7 mouse cellular contexts compared by ENCODE assay signal in genomic region chr2:92423702-92424461, GRCm38 (mm10). TPM values are rescaled to one million over a fixed set of nuclear protein-coding genes. Genes with fewer than 3 reads are reported as not detected.
DNase-seq lines count a peak whose midpoint lies in the region; ATAC-seq and TF ChIP-seq lines count a peak whose summit lies in the region.

No protein-coding gene starts in this region.

- no peak overlapping the region for H3K4me3 ChIP-seq in embryonic facial prominence, embryonic 12.5 days
- no peak overlapping the region for H3K4me3 ChIP-seq in olfactory bulb, adult 2 months (ENCODE audit: insufficient read depth, low read depth, low read length)

- peak overlapping the region; percentile 80; the same call in 1 of the 2 replicates for H3K27ac ChIP-seq in embryonic facial prominence, embryonic 12.5 days
- peak overlapping the region; percentile 83 for H3K27ac ChIP-seq in olfactory bulb, adult 2 months (ENCODE audit: insufficient read depth, low read depth, low read length)

- peak; percentile 99 for DNase-seq in adrenal gland, postnatal 14 days
- DNase-seq in heart, adult 18-20 months: peak; percentile 97 to 98
- DNase-seq in kidney, adult 11 months: peak; percentile 98
- peak; percentile 81 for DNase-seq in left cerebral cortex, postnatal 36 days (ENCODE audit: low spot score in 2 of 2)
- peak; percentile 81 for DNase-seq in urinary bladder, postnatal 10 days (ENCODE audit: low spot score)

- 88% methylated on average over 9 of the region's 9 CpGs for WGBS in embryonic facial prominence, embryonic 12.5 days
- WGBS in olfactory bulb, adult 2 months: 7% methylated on average over 9 of the region's 9 CpGs

- no peak for TF ChIP-seq POLR2A in olfactory bulb, adult 2 months (IDR thresholded peaks at IDR 0.05; ENCODE audit: insufficient read depth, low read depth, low read length)

- no peak for TF ChIP-seq CTCF in olfactory bulb, adult 2 months (IDR thresholded peaks at IDR 0.05; ENCODE audit: insufficient read depth, low read depth, low read length)

- intact Hi-C loops in left cerebral cortex, postnatal 36 days (cut with DNase I): no loop called here

- no peaks in the 10 kb centered on the region for H3K9me3 ChIP-seq in embryonic facial prominence, embryonic 12.5 days

- H3K4me2 ChIP-seq in embryonic facial prominence, embryonic 12.5 days (replicated peaks): no peak overlapping the region

- peaks cover 18% of the 10 kb centered on the region for H3K4me1 ChIP-seq in embryonic facial prominence, embryonic 12.5 days
- peaks cover 45% of the 10 kb centered on the region for H3K4me1 ChIP-seq in olfactory bulb, adult 2 months (ENCODE audit: control insufficient read depth, insufficient read depth, low read length)

- peaks cover 52% of the 10 kb centered on the region for H3K36me3 ChIP-seq in embryonic facial prominence, embryonic 12.5 days

- H3K9ac ChIP-seq in embryonic facial prominence, embryonic 12.5 days: no peak overlapping the region

- H3K27me3 ChIP-seq in embryonic facial prominence, embryonic 12.5 days: no peaks in the 10 kb centered on the region

- no peak for ATAC-seq in embryonic facial prominence, embryonic 12.5 days (ENCODE audit: insufficient number of reproducible peaks, insufficient read depth, low FRiP score, low TSS enrichment)

RNA-seq across cellular contexts. Expression of gene Cry2, which starts 10.0 kb away (rescaled TPM):
- 31.8 and 37.3 TPM in 2 replicates for total RNA-seq in adrenal gland, postnatal 14 days (2021)
- polyA plus RNA-seq in embryonic facial prominence, embryonic 12.5 days (2016; fragmentation: Nextera tagmentation; extraction: Ambion mirVana): 28.8 and 29.7 TPM in 2 replicates
- total RNA-seq in heart, adult 18-20 months (2021): 10 to 100 TPM; 15.4 to 16.7 TPM
- 100 to 1,000 TPM; 109 to 122 TPM for total RNA-seq in left cerebral cortex, postnatal 36 days (2021)
- not detected in 2 replicates for polyA plus RNA-seq in olfactory bulb, adult 2 months (2012; ENCODE audit: insufficient read depth, insufficient read length, low replicate concordance, missing spikeins)

RNA-seq across cellular contexts. Expression of gene Mapk8ip1, which starts 22.8 kb away (rescaled TPM):
- 21.2 and 22.8 TPM in 2 replicates for total RNA-seq in adrenal gland, postnatal 14 days (2021)
- 49.0 and 55.8 TPM in 2 replicates for polyA plus RNA-seq in embryonic facial prominence, embryonic 12.5 days (2016; fragmentation: Nextera tagmentation; extraction: Ambion mirVana)
- total RNA-seq in heart, adult 18-20 months (2021): 1 to 10 TPM; 3.2 to 3.7 TPM
- 100 to 1,000 TPM; 344 to 389 TPM for total RNA-seq in left cerebral cortex, postnatal 36 days (2021)
- not detected in 2 replicates for polyA plus RNA-seq in olfactory bulb, adult 2 months (2012; ENCODE audit: insufficient read depth, insufficient read length, low replicate concordance, missing spikeins)

RNA-seq across cellular contexts. Expression of gene Slc35c1, which starts 36.5 kb away (rescaled TPM):
- total RNA-seq in adrenal gland, postnatal 14 days (2021): 15.6 and 19.5 TPM in 2 replicates
- 9.5 and 10.2 TPM in 2 replicates for polyA plus RNA-seq in embryonic facial prominence, embryonic 12.5 days (2016; fragmentation: Nextera tagmentation; extraction: Ambion mirVana)
- total RNA-seq in heart, adult 18-20 months (2021): 1 to 10 TPM; 5.4 to 6.0 TPM
- total RNA-seq in left cerebral cortex, postnatal 36 days (2021): 10 to 100 TPM; 17.0 to 18.4 TPM
- not detected in 2 replicates for polyA plus RNA-seq in olfactory bulb, adult 2 months (2012; ENCODE audit: insufficient read depth, insufficient read length, low replicate concordance, missing spikeins)

RNA-seq across cellular contexts. Expression of gene 1700029I15Rik, which starts 41.5 kb away (rescaled TPM):
- total RNA-seq in adrenal gland, postnatal 14 days (2021): 9.6 and 9.7 TPM in 2 replicates
- 4.7 and 5.4 TPM in 2 replicates for polyA plus RNA-seq in embryonic facial prominence, embryonic 12.5 days (2016; fragmentation: Nextera tagmentation; extraction: Ambion mirVana)
- total RNA-seq in heart, adult 18-20 months (2021): 1 to 10 TPM in 1 of 2 experiments, under 1 TPM in 1; 0.25 to 1.1 TPM
- 1 to 10 TPM; 3.6 to 4.2 TPM for total RNA-seq in left cerebral cortex, postnatal 36 days (2021)
- polyA plus RNA-seq in olfactory bulb, adult 2 months (2012; ENCODE audit: insufficient read depth, insufficient read length, low replicate concordance, missing spikeins): not detected in 2 replicates

RNA-seq across cellular contexts. Expression of gene Large2, which starts 49.2 kb away (rescaled TPM):
- 1.6 and 2.7 TPM in 2 replicates for total RNA-seq in adrenal gland, postnatal 14 days (2021)
- 10.3 and 10.5 TPM in 2 replicates for polyA plus RNA-seq in embryonic facial prominence, embryonic 12.5 days (2016; fragmentation: Nextera tagmentation; extraction: Ambion mirVana)
- under 1 TPM in 1 of 2 experiments, not detected in 1; 0.41 TPM for total RNA-seq in heart, adult 18-20 months (2021)
- total RNA-seq in left cerebral cortex, postnatal 36 days (2021): under 1 TPM; 0.47 to 0.97 TPM
- polyA plus RNA-seq in olfactory bulb, adult 2 months (2012; ENCODE audit: insufficient read depth, insufficient read length, low replicate concordance, missing spikeins): not detected in 2 replicates

Comparison
In these comparisons a context has a peak if more than half of its experiments do, and no peak if none do; other contexts are left out.
1. RNA of gene Mapk8ip1, which starts 22.8 kb away (total RNA-seq): 344 to 389 TPM in left cerebral cortex, postnatal 36 days; 21.2 to 22.8 TPM in adrenal gland, postnatal 14 days and 3.2 to 3.7 TPM in heart, adult 18-20 months; every median in the first group is over 10 times any median in the second.
2. Peak in every context shown above with its lines, with median percentiles within 50 percentile points of each other: DNase-seq.